Mouse (Mus musculus): ENCODE measurements around the gene Ifitm1.

DNA sequence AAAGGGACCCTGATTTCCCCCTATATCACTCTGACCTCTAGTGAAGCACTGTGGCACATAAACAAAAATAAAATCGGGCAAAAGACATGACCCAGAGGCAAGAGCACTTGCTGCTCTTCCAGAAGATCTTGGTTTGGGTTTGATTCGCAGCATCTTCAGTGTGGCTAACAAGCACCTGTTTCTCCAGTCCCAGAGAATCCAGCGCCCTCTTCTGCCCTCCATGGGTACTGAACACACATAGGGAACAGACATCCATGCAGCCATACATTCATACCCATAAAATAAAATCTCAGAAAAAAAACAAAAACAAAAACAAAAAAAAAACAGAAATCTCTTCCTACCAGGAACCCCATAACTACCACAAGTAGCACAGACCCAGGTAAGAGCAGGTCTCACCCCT is 28.6 kb upstream of the Ifitm1 start:
- TF ChIP-seq CTCF (IDR thresholded peaks at IDR 0.05; ENCODE audit: borderline replicate concordance, insufficient read depth, low read length): no peak
- TF ChIP-seq POLR2A (IDR thresholded peaks at IDR 0.05; ENCODE audit: low read depth, low read length): no peak

Data from embryonic fibroblast, embryonic 13.5 days (primary cell).